ENCODE assay signal across 13 mouse cellular contexts in the genomic region with DNA sequence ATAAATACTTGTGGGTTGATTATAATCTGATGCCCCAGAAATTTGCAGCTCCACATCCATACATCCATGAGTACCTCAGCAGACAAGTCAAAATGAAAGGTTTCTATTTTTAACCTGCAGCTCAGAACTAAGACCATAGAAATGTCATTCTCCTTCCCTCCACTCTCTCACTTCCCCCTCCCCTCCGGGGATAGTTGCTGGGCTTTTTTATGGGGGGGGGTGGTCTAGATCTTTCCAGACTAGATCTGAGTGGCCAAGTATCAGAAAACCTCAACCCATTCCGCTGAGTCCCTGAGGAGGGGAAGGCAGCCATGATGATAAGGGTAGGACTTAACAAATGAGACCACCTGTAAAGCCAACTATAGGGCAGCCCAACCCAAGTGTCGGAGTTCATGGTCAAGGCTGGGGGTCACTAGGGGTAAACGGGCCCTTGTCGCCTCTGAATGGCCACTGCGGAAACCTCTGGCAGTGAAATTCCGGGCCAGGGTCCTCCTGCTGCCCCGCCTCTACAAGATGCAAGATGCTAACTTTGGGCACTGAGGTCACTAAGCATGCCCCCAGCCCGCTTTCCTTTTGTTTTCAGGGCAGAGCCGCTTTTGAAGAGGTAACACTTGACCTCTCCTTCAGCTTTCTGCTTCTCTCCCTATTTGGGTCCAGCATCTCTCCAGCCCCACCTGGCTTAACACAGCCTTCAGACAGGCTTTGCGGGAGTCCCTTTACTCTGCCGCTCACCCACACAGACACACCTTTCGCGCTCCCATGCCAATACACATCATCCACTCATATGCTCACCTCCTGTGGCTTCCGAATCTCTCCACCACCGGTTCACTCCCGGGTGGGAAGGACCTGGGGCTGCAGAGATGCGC. TPM values are rescaled to one million over a fixed set of nuclear protein-coding genes. Genes with fewer than 3 reads are reported as not detected.
DNase-seq lines count a peak whose midpoint lies in the region; ATAC-seq and TF ChIP-seq lines count a peak whose summit lies in the region.
"Had no signal": no experiment of that assay in that cellular context is flagged by ENCODE, and none has a peak within 500 bp of the region (broad histone marks: within the 10 kb centered on the region; RNA-seq: fewer than 3 reads in every experiment).

No protein-coding gene starts in this region.

- no peaks in the 10 kb centered on the region for H3K9me3 ChIP-seq in hindbrain, embryonic 11.5 days (ENCODE audit: control insufficient read depth, low read length)
- no peaks in the 10 kb centered on the region for H3K9me3 ChIP-seq in midbrain, embryonic 15.5 days
- H3K9me3 ChIP-seq: heart, embryonic 13.5 days; lung, embryonic 15.5 days; stomach, embryonic 15.5 days had no signal

- 4% methylated on average over 18 of the region's 18 CpGs for WGBS in hindbrain, embryonic 11.5 days
- WGBS in midbrain, embryonic 15.5 days: 9% methylated on average over 18 of the region's 18 CpGs
- WGBS in lung, adult 2 months: 7% methylated on average over 18 of the region's 18 CpGs

- no peak overlapping the region for H3K27ac ChIP-seq in hindbrain, embryonic 11.5 days (ENCODE audit: low read depth, low read length)
- peak overlapping the region; percentile 66 for H3K27ac ChIP-seq in midbrain, embryonic 15.5 days
- H3K27ac ChIP-seq: heart, embryonic 13.5 days; kidney, postnatal 0 days; lung, embryonic 15.5 days; stomach, embryonic 15.5 days had no signal

- TF ChIP-seq CTCF in lung, adult 2 months (IDR thresholded peaks at IDR 0.05; ENCODE audit: insufficient read depth, low read length): no peak

- no peak overlapping the region for H3K4me3 ChIP-seq in hindbrain, embryonic 11.5 days (ENCODE audit: low read depth, low read length)
- no peak overlapping the region for H3K4me3 ChIP-seq in midbrain, embryonic 15.5 days
- no peak overlapping the region for H3K4me3 ChIP-seq in lung, adult 2 months (replicated peaks; ENCODE audit: extremely low read depth, low read depth, low read length)
- H3K4me3 ChIP-seq: heart, embryonic 13.5 days; lung, embryonic 15.5 days; stomach, embryonic 15.5 days had no signal

- peak overlapping the region; percentile 18 for H3K4me2 ChIP-seq in hindbrain, embryonic 11.5 days (replicated peaks; ENCODE audit: low read depth, low read length)
- peak overlapping the region; percentile 45 for H3K4me2 ChIP-seq in midbrain, embryonic 15.5 days
- H3K4me2 ChIP-seq: heart, embryonic 13.5 days; lung, embryonic 15.5 days; stomach, embryonic 15.5 days had no signal

- peaks cover 2% of the 10 kb centered on the region; the same call in 1 of the 2 replicates for H3K4me1 ChIP-seq in hindbrain, embryonic 11.5 days (replicated peaks; ENCODE audit: control insufficient read depth, insufficient read depth, low read length)
- H3K4me1 ChIP-seq in midbrain, embryonic 15.5 days: no peaks in the 10 kb centered on the region
- no peaks in the 10 kb centered on the region for H3K4me1 ChIP-seq in lung, adult 2 months (ENCODE audit: control insufficient read depth, insufficient read depth, low read length)
- H3K4me1 ChIP-seq: lung, embryonic 15.5 days; stomach, embryonic 15.5 days had no signal

- no peaks in the 10 kb centered on the region for H3K36me3 ChIP-seq in hindbrain, embryonic 11.5 days (ENCODE audit: control insufficient read depth, insufficient read depth, low read length)
- no peaks in the 10 kb centered on the region for H3K36me3 ChIP-seq in midbrain, embryonic 15.5 days (replicated peaks)
- H3K36me3 ChIP-seq: heart, embryonic 13.5 days; lung, embryonic 15.5 days; stomach, embryonic 15.5 days had no signal

- ATAC-seq in hindbrain, embryonic 11.5 days (ENCODE audit: low FRiP score): no peak; the same call in 1 of the 2 replicates
- ATAC-seq in midbrain, embryonic 15.5 days (replicated peaks): peak; percentile 43; the same call in 1 of the 2 replicates

- H3K9ac ChIP-seq in hindbrain, embryonic 11.5 days (ENCODE audit: low read depth, low read length): no peak overlapping the region
- H3K9ac ChIP-seq in midbrain, embryonic 15.5 days: no peak overlapping the region
- H3K9ac ChIP-seq: heart, embryonic 13.5 days; lung, embryonic 15.5 days; stomach, embryonic 15.5 days had no signal

- peaks cover 52% of the 10 kb centered on the region for H3K27me3 ChIP-seq in hindbrain, embryonic 11.5 days (ENCODE audit: control insufficient read depth, insufficient read depth, low read length)
- H3K27me3 ChIP-seq in midbrain, embryonic 15.5 days (replicated peaks): peaks cover 56% of the 10 kb centered on the region

- TF ChIP-seq POLR2A in lung, adult 2 months (IDR thresholded peaks at IDR 0.05; ENCODE audit: borderline replicate concordance, extremely low read depth, low read depth, low read length): no peak

- intact Hi-C loops in left cerebral cortex, postnatal 36 days (cut with DNase I): no loop called here

- peak; percentile 89 for DNase-seq in brain, adult 2 months (ENCODE audit: low read depth, low spot score)
- peak; percentile 84 to 87 for DNase-seq in cerebellum, postnatal 25 days
- DNase-seq in hindbrain, embryonic 11.5 days (ENCODE audit: low spot score): peak; percentile 49
- no peak for DNase-seq in left cerebral cortex, postnatal 36 days (ENCODE audit: low spot score in 2 of 2)
- no peak for DNase-seq in urinary bladder, postnatal 14 days (ENCODE audit: low spot score)
- DNase-seq in testis, postnatal 14 days (ENCODE audit: low spot score): no peak
- no peak for DNase-seq in lung, adult 2 months
- DNase-seq: adrenal gland, postnatal 10 days had no signal

RNA-seq across cellular contexts. Expression of a gene that starts 6.6 kb away (rescaled TPM):
- polyA plus RNA-seq in hindbrain, embryonic 11.5 days (2014; fragmentation: Nextera tagmentation; extraction: Ambion mirVana): 0.35 and 0.76 TPM in 2 replicates
- polyA plus RNA-seq in midbrain, embryonic 15.5 days (2015; fragmentation: Nextera tagmentation; extraction: Ambion mirVana): 0.51 and 0.77 TPM in 2 replicates
- not detected for total RNA-seq in left cerebral cortex, postnatal 36 days (2021)
- not detected in 2 replicates for polyA plus RNA-seq in lung, adult 2 months (2012; rRNA removed)
- total RNA-seq: adrenal gland, postnatal 10 days had no signal
- polyA plus RNA-seq: kidney, postnatal 0 days; lung, embryonic 15.5 days; stomach, embryonic 15.5 days had no signal

RNA-seq across cellular contexts. Expression of a gene that starts 8.6 kb away (rescaled TPM):
- polyA plus RNA-seq in hindbrain, embryonic 11.5 days (2014; fragmentation: Nextera tagmentation; extraction: Ambion mirVana): 9.5 and 11.2 TPM in 2 replicates
- polyA plus RNA-seq in midbrain, embryonic 15.5 days (2015; fragmentation: Nextera tagmentation; extraction: Ambion mirVana): 9.6 and 9.9 TPM in 2 replicates
- total RNA-seq in left cerebral cortex, postnatal 36 days (2021): 10 to 100 TPM; 12.7 to 19.1 TPM
- not detected in 2 replicates for polyA plus RNA-seq in lung, adult 2 months (2012; rRNA removed)
- polyA plus RNA-seq: heart, embryonic 13.5 days; kidney, postnatal 0 days; lung, embryonic 15.5 days; stomach, embryonic 15.5 days had no signal

RNA-seq across cellular contexts. Expression of a gene that starts 18.3 kb away (rescaled TPM):
- polyA plus RNA-seq in hindbrain, embryonic 11.5 days (2014; fragmentation: Nextera tagmentation; extraction: Ambion mirVana): 19.1 and 20.1 TPM in 2 replicates
- 13.0 and 14.0 TPM in 2 replicates for polyA plus RNA-seq in midbrain, embryonic 15.5 days (2015; fragmentation: Nextera tagmentation; extraction: Ambion mirVana)
- total RNA-seq in left cerebral cortex, postnatal 36 days (2021): 1 to 10 TPM; 3.6 to 4.3 TPM
- polyA plus RNA-seq in lung, adult 2 months (2012; rRNA removed): 0.06 TPM in 1 of 2 replicates, not detected in the other
- total RNA-seq: adrenal gland, postnatal 10 days had no signal
- polyA plus RNA-seq: heart, embryonic 13.5 days; lung, embryonic 15.5 days; stomach, embryonic 15.5 days had no signal

RNA-seq across cellular contexts. Expression of a gene that starts 32.9 kb away (rescaled TPM):
- 0.99 and 1.6 TPM in 2 replicates for polyA plus RNA-seq in hindbrain, embryonic 11.5 days (2014; fragmentation: Nextera tagmentation; extraction: Ambion mirVana)
- polyA plus RNA-seq in midbrain, embryonic 15.5 days (2015; fragmentation: Nextera tagmentation; extraction: Ambion mirVana): 0.91 and 1.1 TPM in 2 replicates
- total RNA-seq in left cerebral cortex, postnatal 36 days (2021): under 1 TPM in 1 of 2 experiments, not detected in 1; 0.25 TPM
- polyA plus RNA-seq in lung, adult 2 months (2012; rRNA removed): not detected in 2 replicates
- total RNA-seq: adrenal gland, postnatal 10 days had no signal
- polyA plus RNA-seq: heart, embryonic 13.5 days; kidney, postnatal 0 days; lung, embryonic 15.5 days; stomach, embryonic 15.5 days had no signal

RNA-seq across cellular contexts. Expression of a gene that starts 50.3 kb away (rescaled TPM):
- polyA plus RNA-seq in hindbrain, embryonic 11.5 days (2014; fragmentation: Nextera tagmentation; extraction: Ambion mirVana): 31.6 and 33.1 TPM in 2 replicates
- polyA plus RNA-seq in midbrain, embryonic 15.5 days (2015; fragmentation: Nextera tagmentation; extraction: Ambion mirVana): 26.7 and 27.0 TPM in 2 replicates
- 10 to 100 TPM; 32.7 to 35.3 TPM for total RNA-seq in left cerebral cortex, postnatal 36 days (2021)
- 8.0 and 18.7 TPM in 2 replicates for polyA plus RNA-seq in lung, adult 2 months (2012; rRNA removed)

Comparison
In these comparisons a context has a peak if more than half of its experiments do, and no peak if none do; other contexts are left out.
1. DNase-seq: peak in brain, adult 2 months (single experiment), cerebellum, postnatal 25 days (2 of 2) and hindbrain, embryonic 11.5 days (single experiment); none in left cerebral cortex, postnatal 36 days (0 of 2), urinary bladder, postnatal 14 days (single experiment), testis, postnatal 14 days (single experiment) and lung, adult 2 months (single experiment).
2. RNA of a gene that starts 18.3 kb away (polyA plus RNA-seq): 19.1 to 20.1 TPM in hindbrain, embryonic 11.5 days and 13.0 to 14.0 TPM in midbrain, embryonic 15.5 days; 0.06 TPM in lung, adult 2 months; every median in the first group is over 10 times any median in the second.